Mouse (Mus musculus) liver, adult 2 months (tissue): ENCODE data around the gene Sap30l.

Experiments used
- CTCF ChIP-seq: fragments of 200-500 bp; IDR thresholded peaks from 2 replicates; pipeline ENCODE4 v1.5.1; 2011; ENCODE audit warnings: low read depth, low read length, control low read depth
- POLR2A ChIP-seq: fragments of 200-500 bp; IDR thresholded peaks from 2 replicates; pipeline ENCODE4 v1.6.1; 2011; ENCODE audit warnings: low read length, control low read depth; ENCODE audit not compliant: insufficient read depth; ENCODE audit errors: extremely low read depth

- TF ChIP-seq CTCF (no peak), POLR2A (no peak)
These were observed 3.6 kb downstream of the Sap30l start for GRCm38 (mm10) chr11:57805047-57805446.
